Comparison of ENCODE assay signal across 8 mouse cellular contexts in genomic region chr3:57294742-57295525, GRCm38 (mm10). TPM values are rescaled to one million over a fixed set of nuclear protein-coding genes. Genes with fewer than 3 reads are reported as not detected.
DNase-seq lines count a peak whose midpoint lies in the region; ATAC-seq and TF ChIP-seq lines count a peak whose summit lies in the region.

No protein-coding gene starts in this region.

- peak overlapping the region; percentile 4; the same call in 1 of the 2 replicates for H3K4me2 ChIP-seq in hindbrain, embryonic 14.5 days (replicated peaks)
- peak overlapping the region; percentile 13; the same call in 1 of the 2 replicates for H3K4me2 ChIP-seq in limb, embryonic 12.5 days

- no peak for TF ChIP-seq POLR2A in bone marrow macrophage, adult 2 months (IDR thresholded peaks at IDR 0.05; ENCODE audit: borderline replicate concordance, low read depth, low read length)
- TF ChIP-seq POLR2A in small intestine, adult 2 months (IDR thresholded peaks at IDR 0.05; ENCODE audit: low read depth, low read length), result no peak

- no peaks in the 10 kb centered on the region for H3K36me3 ChIP-seq in hindbrain, embryonic 14.5 days (replicated peaks; ENCODE audit: control insufficient read depth, insufficient read depth)
- H3K36me3 ChIP-seq in limb, embryonic 12.5 days, result no peaks in the 10 kb centered on the region
- no peaks in the 10 kb centered on the region for H3K36me3 ChIP-seq in small intestine, adult 2 months (ENCODE audit: control insufficient read depth, insufficient read depth, low read length)

- WGBS in hindbrain, embryonic 14.5 days, result 72% methylated on average over 21 of the region's 21 CpGs
- 56% methylated on average over 21 of the region's 21 CpGs for WGBS in limb, embryonic 12.5 days
- 65% methylated on average over 21 of the region's 21 CpGs for WGBS in small intestine, adult 2 months

- H3K9me3 ChIP-seq in hindbrain, embryonic 14.5 days (ENCODE audit: control insufficient read depth, low read length), result no peaks in the 10 kb centered on the region
- H3K9me3 ChIP-seq in limb, embryonic 12.5 days, result no peaks in the 10 kb centered on the region

- ATAC-seq in hindbrain, embryonic 14.5 days (ENCODE audit: low FRiP score), result peak; percentile 57; the same call in 1 of the 2 replicates
- ATAC-seq in limb, embryonic 12.5 days (ENCODE audit: insufficient number of reproducible peaks, insufficient read depth, low FRiP score, low TSS enrichment, low read depth), result no peak
- ATAC-seq in granulocyte monocyte progenitor cell, adult 5-6 weeks (replicated peaks; ENCODE audit: poor library complexity, severe bottlenecking), result no peak; the same call in 1 of the 2 replicates

- no peak overlapping the region for H3K27ac ChIP-seq in bone marrow macrophage, adult 2 months (ENCODE audit: insufficient read depth, low read depth, low read length)
- peak overlapping the region; percentile 64 for H3K27ac ChIP-seq in hindbrain, embryonic 14.5 days
- H3K27ac ChIP-seq in limb, embryonic 12.5 days, result peak overlapping the region; percentile 79
- peak overlapping the region; percentile 85 for H3K27ac ChIP-seq in small intestine, adult 2 months (ENCODE audit: insufficient read depth, low read depth, low read length)

- no peaks in the 10 kb centered on the region for H3K27me3 ChIP-seq in hindbrain, embryonic 14.5 days (ENCODE audit: control insufficient read depth, insufficient read depth, low read length)
- H3K27me3 ChIP-seq in limb, embryonic 12.5 days, result no peaks in the 10 kb centered on the region
- no peaks in the 10 kb centered on the region for H3K27me3 ChIP-seq in small intestine, adult 2 months (ENCODE audit: control insufficient read depth, insufficient read depth, low read length)

- H3K4me1 ChIP-seq in bone marrow macrophage, adult 2 months (ENCODE audit: control insufficient read depth, insufficient read depth, low read length), result peaks cover 3% of the 10 kb centered on the region; the same call in 1 of the 2 replicates
- H3K4me1 ChIP-seq in hindbrain, embryonic 14.5 days (replicated peaks; ENCODE audit: control insufficient read depth, insufficient read depth, low read length), result peaks cover 6% of the 10 kb centered on the region
- peaks cover 20% of the 10 kb centered on the region for H3K4me1 ChIP-seq in limb, embryonic 12.5 days (replicated peaks)
- H3K4me1 ChIP-seq in small intestine, adult 2 months (ENCODE audit: control insufficient read depth, insufficient read depth, insufficient read length, low read length), result no peaks in the 10 kb centered on the region

- H3K4me3 ChIP-seq in bone marrow macrophage, adult 2 months (ENCODE audit: insufficient read depth, low read length), result peak overlapping the region; percentile 17
- no peak overlapping the region for H3K4me3 ChIP-seq in hindbrain, embryonic 14.5 days (replicated peaks; ENCODE audit: low read length)
- H3K4me3 ChIP-seq in limb, embryonic 12.5 days (replicated peaks), result no peak overlapping the region
- peak overlapping the region; percentile 34 for H3K4me3 ChIP-seq in small intestine, adult 2 months (ENCODE audit: low read depth, low read length)

- peak; percentile 6 to 14 for DNase-seq in layer of hippocampus, postnatal 10 days (ENCODE audit: low spot score in 2 of 2)
- DNase-seq in layer of hippocampus, adult 9-11 months, result no peak
- DNase-seq in gastrocnemius, adult 8-10 months (ENCODE audit: low spot score in 2 of 2), result peak; percentile 3 to 16
- peak; percentile 46 for DNase-seq in hindbrain, embryonic 14.5 days (ENCODE audit: low spot score)

- TF ChIP-seq CTCF in bone marrow macrophage, adult 2 months (IDR thresholded peaks at IDR 0.05; ENCODE audit: low read depth, low read length), result no peak
- no peak for TF ChIP-seq CTCF in small intestine, adult 2 months (IDR thresholded peaks at IDR 0.05; ENCODE audit: extremely low read depth, insufficient read length, insufficient replicate concordance, low read depth, low read length)

- H3K9ac ChIP-seq in hindbrain, embryonic 14.5 days, result no peak overlapping the region
- H3K9ac ChIP-seq in limb, embryonic 12.5 days (replicated peaks), result no peak overlapping the region

RNA-seq across cellular contexts. Expression of gene Tm4sf1, which starts 6.9 kb away (rescaled TPM):
- total RNA-seq in layer of hippocampus, postnatal 10 days (2021), result 10 to 100 TPM; 15.8 to 18.3 TPM
- 1.1 and 2.0 TPM in 2 replicates for polyA plus RNA-seq in bone marrow macrophage, adult 2 months (2012; ENCODE audit: insufficient read depth, insufficient read length, missing spikeins)
- total RNA-seq in gastrocnemius, adult 8-10 months (2022), result 10 to 100 TPM; 18.0 to 23.3 (median 19.3) TPM
- 30.8 and 38.6 TPM in 2 replicates for polyA plus RNA-seq in hindbrain, embryonic 14.5 days (2014; fragmentation: Nextera tagmentation; extraction: Ambion mirVana)
- 14.0 and 15.5 TPM in 2 replicates for polyA plus RNA-seq in limb, embryonic 12.5 days (2016; fragmentation: Nextera tagmentation; extraction: Ambion mirVana)
- 4.0 and 8.5 TPM in 2 replicates for polyA plus RNA-seq in small intestine, adult 2 months (2012; rRNA removed)
- not detected in 2 replicates for total RNA-seq in granulocyte monocyte progenitor cell, adult 5-6 weeks (2014; fragmentation: Nextera tagmentation)
- total RNA-seq in granulocyte monocyte progenitor cell, adult 5-6 weeks (2017), result not detected in 2 replicates

Comparison
In these comparisons a context has a peak if more than half of its experiments do, and no peak if none do; other contexts are left out.
1. H3K4me3 ChIP-seq: peak in bone marrow macrophage, adult 2 months (single experiment) and small intestine, adult 2 months (single experiment); none in hindbrain, embryonic 14.5 days (single experiment) and limb, embryonic 12.5 days (single experiment).